Mouse (Mus musculus) kidney, embryonic 16.5 days (tissue): ENCODE measurements at regions not wholly inside any gene's neighbourhood (a gene's known extent, or its start where the extent isn't known, plus 50 kb on each side); places are given as distances from the start of the nearest gene placed in this dataset.

ENCODE experiments used
- ATAC-seq: fragments of 200-750 bp; cut with Nextera tagmentation; 2 replicates; pipeline ENCODE4 v1.8.0; 2017; ENCODE audit warnings: moderate TSS enrichment; ENCODE audit not compliant: low FRiP score, low TSS enrichment
- H3K27ac ChIP-seq: fragments of 300-500 bp; sonication (generic); 2 replicates; pipeline ENCODE4 v1.5.1; 2014; ENCODE audit warnings: low read length
- H3K27me3 ChIP-seq: fragments of 300-500 bp; sonication (generic); 2 replicates; pipeline ENCODE4 v1.6.1; 2014; ENCODE audit warnings: low read length, control low read depth, mixed read lengths; ENCODE audit not compliant: insufficient read depth
- H3K36me3 ChIP-seq: fragments of 300-500 bp; sonication (generic); 2 replicates; pipeline ENCODE4 v1.6.1; 2014; ENCODE audit warnings: low read length, control low read depth, mixed read lengths; ENCODE audit not compliant: insufficient read depth
- H3K4me1 ChIP-seq: fragments of 300-500 bp; sonication (generic); 2 replicates; pipeline ENCODE4 v1.6.1; 2014; ENCODE audit warnings: low read length, control low read depth, mixed read lengths; ENCODE audit not compliant: insufficient read depth
- H3K4me2 ChIP-seq: fragments of 300-500 bp; sonication (generic); replicated peaks from 2 replicates; pipeline ENCODE4 v1.6.1; 2014; ENCODE audit warnings: low read depth, low read length
- H3K4me3 ChIP-seq: fragments of 300-500 bp; sonication (generic); 2 replicates; pipeline ENCODE4 v1.5.1; 2014; ENCODE audit warnings: mild to moderate bottlenecking, low read length
- H3K9ac ChIP-seq: fragments of 300-500 bp; sonication (generic); replicated peaks from 2 replicates; pipeline ENCODE4 v1.6.1; 2014; ENCODE audit warnings: low read length
- H3K9me3 ChIP-seq: fragments of 300-500 bp; sonication (generic); 2 replicates; pipeline ENCODE4 v1.6.1; 2016; ENCODE audit warnings: low read length, control low read depth
- WGBS: fragments of 180-500 bp; shearing (Covaris S2); extraction: QIAGEN DNeasy Blood & Tissue Kit; methylation state at CpG from one replicate; pipeline ENCODE4 v1.1.7; 2014; 5-methylcytosine and 5-hydroxymethylcytosine counted together

GRCm38 (mm10) chr5:37952096-37952495, 86.4 kb upstream of the Stx18 start:
- no peaks in the 10 kb centered on the region for H3K36me3 ChIP-seq
- H3K4me1 ChIP-seq: no peaks in the 10 kb centered on the region
- no peak overlapping the region for H3K4me3 ChIP-seq
- no peak for ATAC-seq
- 0% methylated on average over 1 of the region's 1 CpGs for WGBS
- no peaks in the 10 kb centered on the region for H3K27me3 ChIP-seq
- H3K9me3 ChIP-seq: no peaks in the 10 kb centered on the region
- H3K4me2 ChIP-seq: no peak overlapping the region
- H3K27ac ChIP-seq: no peak overlapping the region
- H3K9ac ChIP-seq: no peak overlapping the region

- no peak overlapping the region for H3K27ac ChIP-seq
- H3K4me3 ChIP-seq: no peak overlapping the region
- H3K36me3 ChIP-seq: no peaks in the 10 kb centered on the region
- H3K4me2 ChIP-seq: no peak overlapping the region
- H3K9me3 ChIP-seq: no peaks in the 10 kb centered on the region
- H3K4me1 ChIP-seq: no peaks in the 10 kb centered on the region
- no peak overlapping the region for H3K9ac ChIP-seq
- 20% methylated on average over 2 of the region's 2 CpGs for WGBS
- no peak for ATAC-seq
- H3K27me3 ChIP-seq: no peaks in the 10 kb centered on the region
Observed at GRCm38 (mm10) chr5:37932760-37933122, 105.8 kb upstream of the Stx18 start.

GRCm38 (mm10) chr5:37932086-37932759, 106.3 kb upstream of the Stx18 start:
- Histone ChIP-seq H3K4me3 (no peak overlapping the region), H3K4me2 (no peak overlapping the region), H3K9me3 (no peaks in the 10 kb centered on the region), H3K27me3 (no peaks in the 10 kb centered on the region), H3K9ac (no peak overlapping the region), H3K4me1 (no peaks in the 10 kb centered on the region), H3K36me3 (no peaks in the 10 kb centered on the region), H3K27ac (no peak overlapping the region)
- no peak for ATAC-seq
- WGBS: 57% methylated on average over 10 of the region's 10 CpGs

- no peaks in the 10 kb centered on the region for H3K4me1 ChIP-seq
- H3K9ac ChIP-seq: no peak overlapping the region
- H3K9me3 ChIP-seq: peaks cover 2% of the 10 kb centered on the region; the same call in 1 of the 2 replicates
- peaks cover 43% of the 10 kb centered on the region for H3K27me3 ChIP-seq
- no peak overlapping the region for H3K27ac ChIP-seq
- H3K36me3 ChIP-seq: no peaks in the 10 kb centered on the region
- ATAC-seq: no peak
- no peak overlapping the region for H3K4me2 ChIP-seq
- 23% methylated on average over 2 of the region's 2 CpGs for WGBS
- H3K4me3 ChIP-seq: no peak overlapping the region
Observed at GRCm38 (mm10) chr5:37920481-37920880, 96.1 kb upstream of the Msx1 start.

GRCm38 (mm10) chr5:37919102-37919501, 94.7 kb upstream of the Msx1 start:
- Histone ChIP-seq H3K27ac (no peak overlapping the region), H3K27me3 (peaks cover 43% of the 10 kb centered on the region), H3K4me3 (no peak overlapping the region), H3K9ac (no peak overlapping the region), H3K4me1 (no peaks in the 10 kb centered on the region), H3K9me3 (peaks cover 2% of the 10 kb centered on the region; the same call in 1 of the 2 replicates), H3K4me2 (no peak overlapping the region), H3K36me3 (no peaks in the 10 kb centered on the region)
- 82% methylated on average over 3 of the region's 3 CpGs for WGBS
- no peak for ATAC-seq

- H3K9me3 ChIP-seq: no peaks in the 10 kb centered on the region
- H3K4me3 ChIP-seq: peak overlapping the region; percentile 22
- no peak overlapping the region for H3K9ac ChIP-seq
- H3K27ac ChIP-seq: no peak overlapping the region
- H3K27me3 ChIP-seq: peaks cover 43% of the 10 kb centered on the region
- 3% methylated on average over 28 of the region's 28 CpGs for WGBS
- ATAC-seq: no peak
- H3K4me1 ChIP-seq: no peaks in the 10 kb centered on the region
- H3K4me2 ChIP-seq: peak overlapping the region; percentile 37
- H3K36me3 ChIP-seq: no peaks in the 10 kb centered on the region
Observed at GRCm38 (mm10) chr5:37918001-37918707, 93.8 kb upstream of the Msx1 start.

- Histone ChIP-seq H3K4me2 (no peak overlapping the region), H3K27me3 (peaks cover 43% of the 10 kb centered on the region), H3K9ac (no peak overlapping the region), H3K9me3 (no peaks in the 10 kb centered on the region), H3K36me3 (no peaks in the 10 kb centered on the region), H3K27ac (no peak overlapping the region), H3K4me1 (no peaks in the 10 kb centered on the region), H3K4me3 (no peak overlapping the region)
- WGBS: 12% methylated on average over 5 of the region's 5 CpGs
- ATAC-seq: no peak
Observed at GRCm38 (mm10) chr5:37917161-37917560, 92.8 kb upstream of the Msx1 start.

GRCm38 (mm10) chr5:37904683-37905352, 80.4 kb upstream of the Msx1 start:
- H3K36me3 ChIP-seq: no peaks in the 10 kb centered on the region
- H3K27me3 ChIP-seq: peaks cover 37% of the 10 kb centered on the region
- peaks cover 5% of the 10 kb centered on the region; the same call in 1 of the 2 replicates for H3K9me3 ChIP-seq
- no peak overlapping the region for H3K27ac ChIP-seq
- ATAC-seq: 0 out of 2 replicates have a peak, but pooled peaks have one; percentile 31
- H3K4me2 ChIP-seq: no peak overlapping the region
- H3K4me3 ChIP-seq: no peak overlapping the region
- H3K9ac ChIP-seq: no peak overlapping the region
- 50% methylated on average over 5 of the region's 5 CpGs for WGBS
- H3K4me1 ChIP-seq: peaks cover 9% of the 10 kb centered on the region

GRCm38 (mm10) chr5:37903861-37904260, 79.5 kb upstream of the Msx1 start:
- no peak overlapping the region for H3K9ac ChIP-seq
- H3K27ac ChIP-seq: no peak overlapping the region
- no peaks in the 10 kb centered on the region for H3K36me3 ChIP-seq
- no peaks in the 10 kb centered on the region for H3K9me3 ChIP-seq
- ATAC-seq: no peak
- H3K4me3 ChIP-seq: no peak overlapping the region
- H3K4me2 ChIP-seq: no peak overlapping the region
- H3K27me3 ChIP-seq: peaks cover 46% of the 10 kb centered on the region
- WGBS: 65% methylated on average over 3 of the region's 3 CpGs
- H3K4me1 ChIP-seq: peaks cover 9% of the 10 kb centered on the region

GRCm38 (mm10) chr5:37902741-37903140, 78.4 kb upstream of the Msx1 start:
- Histone ChIP-seq H3K4me2 (no peak overlapping the region), H3K4me1 (peaks cover 9% of the 10 kb centered on the region), H3K9me3 (no peaks in the 10 kb centered on the region), H3K4me3 (no peak overlapping the region), H3K27me3 (peaks cover 48% of the 10 kb centered on the region), H3K27ac (no peak overlapping the region), H3K9ac (no peak overlapping the region), H3K36me3 (no peaks in the 10 kb centered on the region)
- no peak for ATAC-seq
- 45% methylated on average over 2 of the region's 2 CpGs for WGBS
